Mouse (Mus musculus): ENCODE measurements at regions not wholly inside any gene's neighbourhood (a gene's known extent, or its start where the extent isn't known, plus 50 kb on each side); places are given as distances from the start of the nearest gene placed in this dataset.

DNA sequence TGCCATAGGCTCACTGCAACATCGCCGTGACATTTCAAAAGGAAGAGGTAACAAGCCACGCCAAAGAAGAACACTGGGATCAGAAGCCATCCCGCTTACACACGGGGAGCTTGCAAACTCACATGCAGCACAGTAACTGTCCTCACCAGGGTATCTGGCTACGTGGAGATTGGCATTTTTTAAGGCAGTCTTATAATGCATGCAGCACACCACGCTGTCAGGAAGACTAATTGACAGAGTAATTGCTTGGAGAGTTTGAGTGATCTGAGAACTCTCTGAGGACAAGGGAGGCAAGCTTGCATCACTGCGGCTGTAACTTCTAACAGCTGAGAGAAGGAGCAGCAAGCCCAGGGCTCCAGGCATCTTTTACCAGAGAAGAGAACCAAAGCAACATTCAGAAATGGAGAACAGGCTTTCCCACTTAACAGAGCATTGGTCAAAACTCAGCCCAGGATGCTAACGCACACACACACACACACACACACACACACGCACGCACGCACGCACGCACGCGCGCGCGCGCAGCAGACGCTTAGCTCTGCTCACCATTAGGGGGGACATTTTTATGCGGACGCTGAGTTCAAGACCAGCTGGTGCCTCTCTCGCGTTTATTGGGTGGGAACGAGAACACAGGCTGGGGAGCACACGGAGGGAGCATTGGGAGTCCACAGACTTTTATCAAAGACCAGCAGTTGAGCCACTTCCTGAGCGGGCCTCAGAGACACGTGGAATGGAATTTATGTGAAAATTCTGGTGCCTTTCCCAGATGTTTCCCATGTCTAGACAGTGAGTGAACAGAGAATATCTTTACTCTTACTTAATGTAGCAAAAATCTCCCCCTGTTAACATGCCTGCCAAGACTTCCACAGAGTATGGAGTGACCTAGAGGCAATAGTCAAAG, 66.6 kb downstream of the 1700129C05Rik start:
- H3K4me1 ChIP-seq (ENCODE audit: control insufficient read depth, insufficient read depth, low read length), result no peaks in the 10 kb centered on the region
- no peak overlapping the region for H3K4me3 ChIP-seq (ENCODE audit: insufficient read depth, low read length)
- TF ChIP-seq POLR2A (IDR thresholded peaks at IDR 0.05; ENCODE audit: extremely low read depth, insufficient read depth, low read length) (no peak), CTCF (IDR thresholded peaks at IDR 0.05; ENCODE audit: extremely low read depth, insufficient read depth, low read length) (no peak)
- no peak overlapping the region for H3K27ac ChIP-seq (ENCODE audit: insufficient read depth, low read length)

DNA sequence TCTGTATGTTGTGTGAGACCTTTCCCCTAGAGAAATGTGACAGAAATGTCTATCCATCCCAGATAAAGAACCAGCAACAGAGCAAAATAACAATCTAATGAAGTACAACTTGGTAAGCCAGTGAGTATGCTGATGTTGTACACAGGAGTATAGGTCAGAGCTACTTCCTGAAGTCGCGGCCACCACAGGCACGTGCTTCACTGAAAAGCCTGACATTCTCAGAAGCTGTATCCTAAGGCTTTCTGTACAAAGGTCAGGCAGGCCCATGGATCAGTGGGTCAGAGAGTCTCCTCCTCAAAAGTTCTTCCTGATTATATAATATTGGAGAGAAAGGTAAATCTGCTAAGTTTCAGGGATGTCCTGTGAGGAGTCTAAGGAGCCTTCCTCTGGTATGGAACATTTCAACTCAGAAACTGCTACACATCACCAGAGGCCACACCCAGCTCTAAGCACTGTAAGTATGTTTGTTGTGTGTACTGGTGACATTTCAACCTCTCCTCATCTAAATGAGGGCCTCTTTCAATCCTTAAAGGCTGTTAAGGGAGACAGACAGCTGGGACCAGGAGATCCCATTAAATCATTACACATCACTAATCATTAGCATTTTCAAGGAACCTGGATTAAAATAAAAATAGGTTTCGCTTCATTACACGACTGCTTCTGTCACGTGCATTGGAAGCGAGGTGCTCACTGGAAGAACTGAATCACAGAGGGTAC, 70.2 kb downstream of the 1700129C05Rik start:
- no peak for TF ChIP-seq CTCF (IDR thresholded peaks at IDR 0.05; ENCODE audit: extremely low read depth, insufficient read depth, low read length)
- TF ChIP-seq POLR2A (IDR thresholded peaks at IDR 0.05; ENCODE audit: extremely low read depth, insufficient read depth, low read length), result no peak
- Histone ChIP-seq H3K4me1 (ENCODE audit: control insufficient read depth, insufficient read depth, low read length) (no peaks in the 10 kb centered on the region), H3K4me3 (ENCODE audit: insufficient read depth, low read length) (no peak overlapping the region), H3K27ac (ENCODE audit: insufficient read depth, low read length) (no peak overlapping the region)

DNA sequence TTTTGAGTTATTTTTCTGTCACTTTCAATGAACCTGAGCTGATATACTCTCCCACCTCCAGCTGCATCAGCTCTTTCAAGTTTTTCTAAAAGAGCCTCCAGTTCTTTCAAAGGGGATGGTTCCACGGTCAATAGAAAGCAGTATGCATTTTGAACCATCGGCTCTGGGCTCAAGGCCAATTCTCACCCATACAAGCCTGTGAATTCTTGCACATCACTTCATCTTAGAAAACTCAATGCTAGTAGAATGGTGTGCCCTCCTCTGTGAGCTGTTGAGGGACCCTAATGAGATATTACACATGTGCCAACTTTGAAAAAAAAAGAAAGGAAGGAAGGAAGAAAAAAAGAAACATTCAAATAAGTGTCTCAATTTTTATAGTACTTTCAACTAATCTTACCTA, 72.6 kb downstream of the 1700129C05Rik start:
- Histone ChIP-seq H3K4me1 (ENCODE audit: control insufficient read depth, insufficient read depth, low read length) (no peaks in the 10 kb centered on the region), H3K4me3 (ENCODE audit: insufficient read depth, low read length) (no peak overlapping the region), H3K27ac (ENCODE audit: insufficient read depth, low read length) (no peak overlapping the region)
- no peak for TF ChIP-seq POLR2A (IDR thresholded peaks at IDR 0.05; ENCODE audit: extremely low read depth, insufficient read depth, low read length)
- no peak for TF ChIP-seq CTCF (IDR thresholded peaks at IDR 0.05; ENCODE audit: extremely low read depth, insufficient read depth, low read length)

DNA sequence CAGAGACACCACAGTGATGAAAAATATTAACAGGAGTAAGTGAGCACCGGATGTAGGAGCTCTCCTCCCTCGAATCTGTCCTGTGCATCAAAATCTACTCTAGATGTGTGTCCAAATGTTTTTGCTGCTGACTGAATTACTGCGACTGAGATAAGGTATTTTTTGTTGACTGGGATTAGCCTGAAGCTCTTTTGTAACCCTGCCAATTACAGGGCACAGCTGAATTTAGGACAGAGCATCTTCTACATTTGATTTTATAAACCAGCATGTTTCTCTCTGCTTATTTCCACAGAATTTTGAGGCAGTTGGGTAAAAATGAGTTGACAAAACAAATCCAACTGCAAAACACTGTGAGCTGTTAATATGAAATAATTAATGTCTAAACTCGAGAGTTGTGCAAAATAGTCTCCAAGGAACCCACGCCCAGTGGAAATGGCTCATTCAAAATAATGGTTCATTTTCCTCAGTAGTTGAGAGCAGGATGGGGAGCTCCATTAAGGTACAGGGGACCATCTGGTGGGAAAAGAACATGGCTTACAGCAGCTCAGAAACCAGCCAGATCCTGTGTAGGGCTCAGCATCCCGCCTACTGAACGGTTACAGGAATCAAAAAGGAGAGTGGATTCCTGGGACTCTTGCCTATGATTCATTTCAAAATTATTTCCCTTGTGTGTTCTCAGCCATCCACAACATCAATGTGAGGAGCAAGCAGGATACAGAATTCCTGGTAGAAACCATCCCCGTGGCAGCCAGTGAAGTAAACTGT, 76.1 kb downstream of the 1700129C05Rik start:
- no peak for TF ChIP-seq POLR2A (IDR thresholded peaks at IDR 0.05; ENCODE audit: extremely low read depth, insufficient read depth, low read length)
- TF ChIP-seq CTCF (IDR thresholded peaks at IDR 0.05; ENCODE audit: extremely low read depth, insufficient read depth, low read length), result no peak
- Histone ChIP-seq H3K4me1 (ENCODE audit: control insufficient read depth, insufficient read depth, low read length) (no peaks in the 10 kb centered on the region), H3K4me3 (ENCODE audit: insufficient read depth, low read length) (no peak overlapping the region), H3K27ac (ENCODE audit: insufficient read depth, low read length) (no peak overlapping the region)

DNA sequence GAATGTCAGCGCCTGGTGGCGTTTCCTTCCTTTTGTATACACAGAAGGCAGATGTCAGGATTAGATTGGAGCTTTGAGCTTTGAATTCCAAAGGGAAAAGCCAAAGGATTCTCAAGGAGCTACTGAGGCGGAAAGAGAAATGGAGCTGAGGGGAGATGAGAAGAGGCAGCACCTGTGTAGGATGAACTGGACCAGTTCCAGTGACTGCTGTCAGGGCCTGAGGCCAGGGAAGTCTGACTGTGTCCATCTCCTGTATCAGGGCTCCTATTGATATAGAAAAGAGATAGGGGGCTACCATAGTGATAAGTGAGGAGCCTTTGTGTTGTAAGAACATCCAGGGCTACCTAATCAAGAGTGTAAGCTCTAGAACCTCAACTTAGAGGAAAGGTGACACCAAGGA, 79.5 kb downstream of the 1700129C05Rik start:
- Histone ChIP-seq H3K27ac (ENCODE audit: insufficient read depth, low read length) (no peak overlapping the region), H3K4me1 (ENCODE audit: control insufficient read depth, insufficient read depth, low read length) (no peaks in the 10 kb centered on the region), H3K4me3 (ENCODE audit: insufficient read depth, low read length) (no peak overlapping the region)
- no peak for TF ChIP-seq POLR2A (IDR thresholded peaks at IDR 0.05; ENCODE audit: extremely low read depth, insufficient read depth, low read length)
- TF ChIP-seq CTCF (IDR thresholded peaks at IDR 0.05; ENCODE audit: extremely low read depth, insufficient read depth, low read length), result no peak

DNA sequence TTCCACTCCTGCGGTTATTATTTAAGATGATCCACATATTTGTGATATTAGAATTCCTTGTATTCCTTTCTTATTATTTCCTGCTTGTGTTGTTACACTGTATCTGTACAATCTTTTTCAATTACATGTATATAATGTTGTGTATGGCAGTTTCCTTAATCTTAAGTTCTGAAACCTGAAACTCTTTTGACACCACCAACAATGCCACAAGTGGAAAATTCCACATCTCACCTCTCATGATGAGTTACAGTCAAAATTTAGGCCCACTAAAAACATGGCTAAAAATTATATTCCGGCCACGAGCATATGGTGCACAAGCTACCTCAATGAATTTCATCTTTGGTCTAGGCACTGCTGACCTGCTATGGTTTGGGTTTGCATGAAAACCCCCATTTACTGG, 85.9 kb downstream of the 1700129C05Rik start:
- H3K4me1 ChIP-seq (ENCODE audit: control insufficient read depth, insufficient read depth, low read length), result no peaks in the 10 kb centered on the region
- no peak for TF ChIP-seq CTCF (IDR thresholded peaks at IDR 0.05; ENCODE audit: extremely low read depth, insufficient read depth, low read length)
- TF ChIP-seq POLR2A (IDR thresholded peaks at IDR 0.05; ENCODE audit: extremely low read depth, insufficient read depth, low read length), result no peak
- no peak overlapping the region for H3K27ac ChIP-seq (ENCODE audit: insufficient read depth, low read length)
- H3K4me3 ChIP-seq (ENCODE audit: insufficient read depth, low read length), result no peak overlapping the region

DNA sequence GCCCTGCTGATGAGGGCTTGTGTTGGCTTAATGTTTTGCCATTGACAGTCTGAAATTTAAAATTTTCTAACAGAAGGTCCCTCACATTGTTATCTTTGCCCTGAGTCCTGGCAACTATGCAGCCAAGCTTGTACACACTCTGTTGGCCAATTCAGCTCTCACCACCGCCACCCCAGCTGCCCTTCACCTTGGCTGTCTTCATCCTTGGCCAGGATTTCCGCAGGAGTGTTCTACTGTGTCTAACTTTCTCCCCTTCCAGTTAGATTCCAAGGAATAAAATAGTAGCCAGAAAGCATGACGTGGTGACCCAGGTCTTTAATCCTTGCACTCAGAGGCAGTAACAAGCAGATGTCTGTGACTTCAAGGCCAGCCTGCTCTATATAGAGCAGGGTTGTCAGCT, 87.4 kb downstream of the 1700129C05Rik start:
- TF ChIP-seq CTCF (IDR thresholded peaks at IDR 0.05; ENCODE audit: extremely low read depth, insufficient read depth, low read length) (no peak), POLR2A (IDR thresholded peaks at IDR 0.05; ENCODE audit: extremely low read depth, insufficient read depth, low read length) (no peak)
- Histone ChIP-seq H3K27ac (ENCODE audit: insufficient read depth, low read length) (no peak overlapping the region), H3K4me1 (ENCODE audit: control insufficient read depth, insufficient read depth, low read length) (no peaks in the 10 kb centered on the region), H3K4me3 (ENCODE audit: insufficient read depth, low read length) (no peak overlapping the region)

DNA sequence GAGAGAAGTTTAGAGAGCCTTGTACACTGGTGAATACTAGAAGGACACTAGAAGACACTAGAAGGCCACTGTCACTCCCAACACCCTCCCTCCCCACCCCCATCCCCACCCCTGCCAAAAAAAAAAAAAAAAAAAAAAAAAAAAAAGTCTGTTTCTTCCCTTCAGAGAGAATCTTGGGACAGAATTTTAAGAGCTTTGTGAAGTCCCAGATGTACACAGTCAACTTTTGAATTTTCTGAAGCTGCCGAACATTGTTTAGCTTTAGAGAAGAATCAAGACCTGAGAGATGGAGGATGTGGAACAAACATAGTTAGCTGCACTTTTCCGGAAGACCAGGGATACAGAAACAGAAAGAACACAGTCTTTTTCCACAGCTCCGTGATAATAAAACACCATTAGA, 90.3 kb downstream of the 1700129C05Rik start:
- TF ChIP-seq POLR2A (IDR thresholded peaks at IDR 0.05; ENCODE audit: extremely low read depth, insufficient read depth, low read length) (no peak), CTCF (IDR thresholded peaks at IDR 0.05; ENCODE audit: extremely low read depth, insufficient read depth, low read length) (no peak)
- Histone ChIP-seq H3K27ac (ENCODE audit: insufficient read depth, low read length) (no peak overlapping the region), H3K4me1 (ENCODE audit: control insufficient read depth, insufficient read depth, low read length) (no peaks in the 10 kb centered on the region), H3K4me3 (ENCODE audit: insufficient read depth, low read length) (no peak overlapping the region)

DNA sequence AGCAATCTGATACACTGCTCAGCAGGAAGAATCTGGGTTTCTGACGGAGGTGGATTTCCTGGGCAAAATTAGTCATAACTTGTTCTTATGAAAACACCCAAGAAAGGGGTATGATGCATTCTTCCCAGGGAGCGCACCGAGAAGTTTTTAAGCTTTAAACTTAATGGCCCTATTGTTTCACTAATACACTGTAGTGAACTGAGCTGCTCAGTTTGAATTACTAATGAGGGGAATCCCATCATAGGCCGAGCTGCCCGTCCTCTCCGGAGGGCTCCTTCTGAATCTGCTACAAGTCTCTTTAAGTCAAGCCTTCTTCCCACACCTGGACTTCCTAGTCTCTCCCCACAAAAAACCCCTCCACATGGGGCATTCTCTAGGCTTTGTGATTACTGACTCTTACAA, 91.2 kb downstream of the 1700129C05Rik start:
- Histone ChIP-seq H3K4me3 (ENCODE audit: insufficient read depth, low read length) (no peak overlapping the region), H3K4me1 (ENCODE audit: control insufficient read depth, insufficient read depth, low read length) (no peaks in the 10 kb centered on the region), H3K27ac (ENCODE audit: insufficient read depth, low read length) (no peak overlapping the region; the same call in 1 of the 2 replicates)
- TF ChIP-seq CTCF (IDR thresholded peaks at IDR 0.05; ENCODE audit: extremely low read depth, insufficient read depth, low read length) (no peak), POLR2A (IDR thresholded peaks at IDR 0.05; ENCODE audit: extremely low read depth, insufficient read depth, low read length) (no peak)
